Mouse (Mus musculus): ENCODE data around the gene 1700019N19Rik. TPM values are rescaled to one million over a fixed set of nuclear protein-coding genes. Genes with fewer than 3 reads are reported as not detected.

Gene 1700019N19Rik
- total RNA-seq (2014; fragmentation: Nextera tagmentation) (not detected in 2 replicates), total RNA-seq (2017) (not detected in 2 replicates), polyA plus RNA-seq (2012) (not detected in 2 replicates)

- ATAC-seq (ENCODE audit: extremely low read depth, insufficient number of reproducible peaks, low FRiP score, poor library complexity, severe bottlenecking) (no peak), DNase-seq (ENCODE audit: low spot score) (no peak)
- Histone ChIP-seq H3K4me1 (ENCODE audit: insufficient read depth, low read depth, low read length) (no peaks in the 10 kb centered on the region), H3K9me3 (replicated peaks) (peaks cover 20% of the 10 kb centered on the region), H3K27me3 (ENCODE audit: insufficient read depth, low read length) (no peaks in the 10 kb centered on the region), H3K4me3 (ENCODE audit: low read depth, low read length) (no peak within 1 kb of the TSS), H3K36me3 (replicated peaks) (no peaks in the 10 kb centered on the region)
- TF ChIP-seq CTCF (IDR thresholded peaks at IDR 0.05; ENCODE audit: low read depth, low read length), result no peak
Measured at GRCm38 (mm10) chr19:58794284-58794683, at the start of gene 1700019N19Rik. Gene 1700019N19Rik (minus strand): TSS chr19:58794461.

- no peak overlapping the region for H3K4me3 ChIP-seq (ENCODE audit: low read depth, low read length)
- peaks cover 42% of the 10 kb centered on the region for H3K9me3 ChIP-seq (replicated peaks)
- no peaks in the 10 kb centered on the region for H3K27me3 ChIP-seq (ENCODE audit: insufficient read depth, low read length)
- DNase-seq (ENCODE audit: low spot score) (no peak), ATAC-seq (ENCODE audit: extremely low read depth, insufficient number of reproducible peaks, low FRiP score, poor library complexity, severe bottlenecking) (no peak)
- no peaks in the 10 kb centered on the region for H3K4me1 ChIP-seq (ENCODE audit: insufficient read depth, low read depth, low read length)
- no peaks in the 10 kb centered on the region for H3K36me3 ChIP-seq (replicated peaks)
- TF ChIP-seq GATA2 (IDR thresholded peaks at IDR 0.05; ENCODE audit: borderline replicate concordance, low read depth, low read length) (no peak), POLR2AphosphoS5 (IDR thresholded peaks at IDR 0.05; ENCODE audit: insufficient replicate concordance, low read depth, low read length) (no peak), GATA1 (IDR thresholded peaks at IDR 0.05; ENCODE audit: borderline replicate concordance, low read length) (no peak), CTCF (IDR thresholded peaks at IDR 0.05; ENCODE audit: low read depth, low read length) (no peak), TAL1 (conservative IDR thresholded peaks at IDR 0.05; ENCODE audit: low read depth, low read length) (no peak)
Measured at GRCm38 (mm10) chr19:58843606-58844005, 49.3 kb upstream of the 1700019N19Rik start.

DNA sequence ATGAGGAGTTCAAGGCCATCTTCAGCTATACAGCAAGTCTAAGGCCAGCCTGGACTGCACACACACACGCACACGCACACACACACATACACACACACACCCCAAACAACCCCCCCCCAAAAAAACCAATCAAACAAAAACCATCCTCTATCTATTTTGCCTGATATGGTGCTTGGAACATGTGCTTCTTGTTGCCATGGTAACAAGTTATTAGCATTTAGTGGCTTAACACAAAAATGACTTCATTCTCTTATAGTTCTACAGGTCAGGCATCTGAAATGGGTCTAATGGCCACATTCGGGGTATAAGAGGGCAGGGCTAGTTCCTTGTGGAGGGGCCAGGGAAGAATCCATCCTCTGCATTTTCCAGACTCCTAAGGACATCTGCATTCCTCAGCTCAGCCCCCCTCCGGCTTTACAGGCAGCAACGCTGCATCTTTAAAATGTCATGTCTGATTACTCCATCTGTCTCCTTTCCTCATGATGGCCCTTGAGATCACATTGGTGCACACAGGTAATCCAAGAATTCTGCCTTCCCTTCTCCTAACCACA, 46.5 kb upstream of the 1700019N19Rik start:
- Histone ChIP-seq H3K4me1 (ENCODE audit: insufficient read depth, low read depth, low read length) (no peaks in the 10 kb centered on the region), H3K36me3 (replicated peaks) (no peaks in the 10 kb centered on the region), H3K9me3 (replicated peaks) (peaks cover 36% of the 10 kb centered on the region), H3K27me3 (ENCODE audit: insufficient read depth, low read length) (no peaks in the 10 kb centered on the region), H3K4me3 (ENCODE audit: low read depth, low read length) (no peak overlapping the region)
- ATAC-seq (ENCODE audit: extremely low read depth, insufficient number of reproducible peaks, low FRiP score, poor library complexity, severe bottlenecking) (no peak), DNase-seq (ENCODE audit: low spot score) (no peak)
- TF ChIP-seq TAL1 (conservative IDR thresholded peaks at IDR 0.05; ENCODE audit: low read depth, low read length) (no peak), POLR2AphosphoS5 (IDR thresholded peaks at IDR 0.05; ENCODE audit: insufficient replicate concordance, low read depth, low read length) (no peak), GATA2 (IDR thresholded peaks at IDR 0.05; ENCODE audit: borderline replicate concordance, low read depth, low read length) (no peak), CTCF (IDR thresholded peaks at IDR 0.05; ENCODE audit: low read depth, low read length) (no peak), GATA1 (IDR thresholded peaks at IDR 0.05; ENCODE audit: borderline replicate concordance, low read length) (no peak)

DNA sequence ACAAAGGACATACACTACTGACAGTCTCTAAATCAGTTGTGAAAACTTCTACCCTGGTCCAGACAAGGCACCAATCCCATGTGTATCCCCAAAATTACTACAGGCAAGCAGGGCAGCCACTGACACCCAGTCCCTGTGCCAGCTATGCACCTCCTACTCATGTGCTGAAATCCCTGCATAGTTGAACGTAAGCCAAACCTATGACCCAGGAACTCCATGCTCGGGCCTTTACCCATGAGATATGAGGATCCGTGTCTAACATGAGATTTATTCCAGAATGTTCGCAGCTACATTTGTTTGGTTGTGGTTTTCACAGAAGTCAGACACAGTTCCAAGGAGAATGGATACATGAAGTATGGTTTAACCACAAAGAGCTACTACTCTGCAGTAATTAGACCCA, 45.5 kb upstream of the 1700019N19Rik start:
- ATAC-seq (ENCODE audit: extremely low read depth, insufficient number of reproducible peaks, low FRiP score, poor library complexity, severe bottlenecking) (no peak), DNase-seq (ENCODE audit: low spot score) (no peak)
- no peak overlapping the region for H3K4me3 ChIP-seq (ENCODE audit: low read depth, low read length)
- no peaks in the 10 kb centered on the region for H3K4me1 ChIP-seq (ENCODE audit: insufficient read depth, low read depth, low read length)
- peaks cover 38% of the 10 kb centered on the region for H3K9me3 ChIP-seq (replicated peaks)
- H3K36me3 ChIP-seq (replicated peaks), result no peaks in the 10 kb centered on the region
- no peak for TF ChIP-seq POLR2AphosphoS5 (IDR thresholded peaks at IDR 0.05; ENCODE audit: insufficient replicate concordance, low read depth, low read length)
- no peak for TF ChIP-seq TAL1 (conservative IDR thresholded peaks at IDR 0.05; ENCODE audit: low read depth, low read length)
- TF ChIP-seq GATA2 (IDR thresholded peaks at IDR 0.05; ENCODE audit: borderline replicate concordance, low read depth, low read length), result no peak
- TF ChIP-seq CTCF (IDR thresholded peaks at IDR 0.05; ENCODE audit: low read depth, low read length), result no peak
- TF ChIP-seq GATA1 (IDR thresholded peaks at IDR 0.05; ENCODE audit: borderline replicate concordance, low read length), result no peak
- no peaks in the 10 kb centered on the region for H3K27me3 ChIP-seq (ENCODE audit: insufficient read depth, low read length)

DNA sequence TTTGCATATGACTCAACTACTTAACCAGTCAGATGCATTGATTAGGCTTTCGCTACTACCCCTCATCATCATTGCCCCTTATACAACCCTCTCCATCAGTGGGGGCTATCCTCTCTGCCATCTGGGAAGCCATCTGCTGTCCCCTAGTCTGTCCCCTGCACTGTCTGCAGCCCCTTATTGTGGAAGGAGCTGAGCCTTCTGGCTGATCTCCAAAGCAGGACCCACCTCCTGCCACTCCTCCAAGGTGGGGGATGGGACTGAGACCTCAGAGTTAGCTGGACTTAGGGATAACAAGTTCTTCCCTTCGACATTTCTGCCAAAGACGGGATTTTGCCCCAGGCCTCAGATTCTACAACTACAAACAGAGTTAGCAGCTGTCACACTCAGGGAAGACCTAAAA, 45.1 kb upstream of the 1700019N19Rik start:
- no peak for TF ChIP-seq CTCF (IDR thresholded peaks at IDR 0.05; ENCODE audit: low read depth, low read length)
- TF ChIP-seq POLR2AphosphoS5 (IDR thresholded peaks at IDR 0.05; ENCODE audit: insufficient replicate concordance, low read depth, low read length), result no peak
- TF ChIP-seq TAL1 (conservative IDR thresholded peaks at IDR 0.05; ENCODE audit: low read depth, low read length), result no peak
- no peak for TF ChIP-seq GATA2 (IDR thresholded peaks at IDR 0.05; ENCODE audit: borderline replicate concordance, low read depth, low read length)
- TF ChIP-seq GATA1 (IDR thresholded peaks at IDR 0.05; ENCODE audit: borderline replicate concordance, low read length), result no peak
- DNase-seq (ENCODE audit: low spot score) (no peak), ATAC-seq (ENCODE audit: extremely low read depth, insufficient number of reproducible peaks, low FRiP score, poor library complexity, severe bottlenecking) (no peak)
- no peaks in the 10 kb centered on the region for H3K4me1 ChIP-seq (ENCODE audit: insufficient read depth, low read depth, low read length)
- no peaks in the 10 kb centered on the region for H3K27me3 ChIP-seq (ENCODE audit: insufficient read depth, low read length)
- no peaks in the 10 kb centered on the region for H3K36me3 ChIP-seq (replicated peaks)
- peaks cover 38% of the 10 kb centered on the region for H3K9me3 ChIP-seq (replicated peaks)
- no peak overlapping the region for H3K4me3 ChIP-seq (ENCODE audit: low read depth, low read length)

DNA sequence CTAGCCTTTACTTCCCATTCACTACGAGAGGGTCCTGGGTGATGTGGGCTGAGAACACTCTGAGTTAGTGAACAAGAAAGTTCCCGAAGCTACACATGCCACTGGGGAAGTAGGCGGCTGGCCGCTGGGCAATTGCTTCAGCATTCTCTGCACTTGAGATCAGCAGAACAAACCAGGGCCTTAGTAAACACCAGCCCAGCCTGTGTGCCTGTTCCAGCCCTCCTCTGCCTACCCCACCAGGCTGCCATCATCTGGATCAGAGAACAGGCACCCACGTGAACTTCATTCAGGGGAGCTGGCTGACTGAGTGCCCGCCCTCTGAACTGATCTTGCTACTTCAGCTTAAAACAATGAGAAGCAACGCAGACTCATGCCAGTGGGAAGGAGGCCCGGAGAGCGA, 44.4 kb upstream of the 1700019N19Rik start:
- H3K4me1 ChIP-seq (ENCODE audit: insufficient read depth, low read depth, low read length), result no peaks in the 10 kb centered on the region
- H3K9me3 ChIP-seq (replicated peaks), result peaks cover 38% of the 10 kb centered on the region
- no peak for TF ChIP-seq GATA1 (IDR thresholded peaks at IDR 0.05; ENCODE audit: borderline replicate concordance, low read length)
- TF ChIP-seq TAL1 (conservative IDR thresholded peaks at IDR 0.05; ENCODE audit: low read depth, low read length), result no peak
- TF ChIP-seq CTCF (IDR thresholded peaks at IDR 0.05; ENCODE audit: low read depth, low read length), result no peak
- TF ChIP-seq POLR2AphosphoS5 (IDR thresholded peaks at IDR 0.05; ENCODE audit: insufficient replicate concordance, low read depth, low read length), result no peak
- TF ChIP-seq GATA2 (IDR thresholded peaks at IDR 0.05; ENCODE audit: borderline replicate concordance, low read depth, low read length), result no peak
- no peaks in the 10 kb centered on the region for H3K27me3 ChIP-seq (ENCODE audit: insufficient read depth, low read length)
- no peaks in the 10 kb centered on the region for H3K36me3 ChIP-seq (replicated peaks)
- ATAC-seq (ENCODE audit: extremely low read depth, insufficient number of reproducible peaks, low FRiP score, poor library complexity, severe bottlenecking), result no peak
- DNase-seq (ENCODE audit: low spot score), result no peak
- no peak overlapping the region for H3K4me3 ChIP-seq (ENCODE audit: low read depth, low read length)
